Mouse (Mus musculus) C2C12 (cell line): ENCODE measurements at regions not wholly inside any gene's neighbourhood (a gene's known extent, or its start where the extent isn't known, plus 50 kb on each side); places are given as distances from the start of the nearest gene placed in this dataset.

Experiments
- CEBPB ChIP-seq: IDR thresholded peaks from one replicate; pipeline ENCODE4 v1.6.1; 2011; ENCODE audit warnings: low read depth, mild to moderate bottlenecking, control low read depth, moderate library complexity
- CTCF ChIP-seq: IDR thresholded peaks from one replicate; pipeline ENCODE4 v1.5.1; 2011; ENCODE audit not compliant: control insufficient read depth, insufficient read depth, insufficient read length
- MAX ChIP-seq: IDR thresholded peaks from one replicate; pipeline ENCODE4 v1.6.1; 2011; ENCODE audit warnings: mild to moderate bottlenecking, control low read depth
- MYOD1 ChIP-seq: IDR thresholded peaks from one replicate; pipeline ENCODE4 v1.6.1; 2011; ENCODE audit warnings: low read depth; ENCODE audit not compliant: control insufficient read depth, insufficient read length
- USF1 ChIP-seq: IDR thresholded peaks from one replicate; pipeline ENCODE4 v1.6.1; 2011; ENCODE audit warnings: low read depth, mild to moderate bottlenecking, control low read depth, moderate library complexity

- TF ChIP-seq CTCF (no peak), MAX (no peak), CEBPB (no peak), USF1 (no peak), MYOD1 (no peak)
Observed at GRCm38 (mm10) chr3:149367888-149368287, 377.5 kb upstream of the Adgrl2 start.
